Mouse (Mus musculus) layer of hippocampus, postnatal 25 days (tissue): ENCODE results near the gene Bcan. TPM values are rescaled to one million over a fixed set of nuclear protein-coding genes. Genes with fewer than 3 reads are reported as not detected.

ENCODE experiments used
- DNase-seq, 2 experiments: peaks; one replicate each; pipeline ENCODE4 v3.0.0; 2022; ENCODE audit warnings: mixed read lengths in 2 of 2, low spot score in 1 of 2; ENCODE audit errors: extremely low spot score in 1 of 2
- total RNA-seq, 2 experiments: library from RNA; stranded (reverse); gene quantifications; 2 replicates each; pipeline ENCODE4 v1.2.3; 2021

The Bcan gene
- total RNA-seq, 2 experiments from 2014 or later: 329 to 388 TPM

- no peak for DNase-seq
Observed at GRCm38 (mm10) chr3:87947056-87947810, 52.8 kb downstream of the Bcan start.

DNA sequence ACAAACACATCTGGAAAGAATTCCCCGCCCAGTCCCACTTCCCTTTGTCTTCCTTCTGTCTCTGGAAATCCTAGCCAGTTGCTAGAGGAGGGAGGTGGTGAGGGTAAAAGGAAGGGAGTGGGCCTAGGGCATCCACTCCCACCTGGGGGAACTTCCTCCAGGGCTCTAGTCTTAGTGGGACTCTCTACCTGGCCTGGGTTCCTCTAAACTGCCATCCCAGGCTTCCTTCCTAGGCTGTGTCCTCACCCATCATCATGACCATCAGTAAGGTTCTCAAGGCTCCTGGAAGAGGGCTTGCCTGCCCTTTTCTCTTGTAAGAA is 53.5 kb downstream of the Bcan start:
- DNase-seq: no peak

DNA sequence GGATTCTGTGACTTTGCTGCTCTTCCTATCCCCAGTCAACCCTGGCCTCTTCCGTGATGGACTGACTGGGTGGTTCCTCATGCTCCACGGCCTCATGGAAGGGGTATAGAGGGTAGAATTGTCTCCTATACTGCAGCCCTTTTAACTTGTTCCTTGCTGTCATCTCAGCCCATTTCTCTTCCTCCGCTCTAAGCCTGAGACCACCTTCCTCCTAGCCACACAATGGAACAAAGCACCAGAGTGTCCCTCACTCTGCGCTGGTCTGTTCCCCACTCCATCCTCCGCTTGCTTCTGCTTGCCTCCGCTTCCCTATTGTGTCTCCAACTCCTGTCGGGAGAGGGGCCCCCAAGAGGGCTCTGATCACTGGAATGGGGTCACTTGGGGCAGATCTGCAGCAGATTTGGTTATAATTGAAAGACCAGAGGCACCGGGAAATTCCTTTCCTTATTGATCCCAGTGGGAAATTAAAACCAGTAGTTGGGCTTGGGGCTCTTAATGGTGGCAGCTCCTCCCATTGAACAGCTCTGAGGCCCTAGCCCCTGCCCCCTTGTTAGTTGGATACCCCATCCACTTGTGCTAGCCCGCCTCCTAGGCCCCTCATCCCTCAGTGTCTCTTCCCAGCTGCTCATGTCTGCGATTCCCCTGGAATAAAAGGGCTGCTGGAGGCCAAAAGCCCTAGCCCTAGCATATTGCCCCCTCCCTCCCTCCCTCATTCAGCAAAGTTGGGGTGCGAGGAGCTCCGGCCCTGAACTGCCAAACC is 54.1 kb downstream of the Bcan start:
- no peak for DNase-seq

DNA sequence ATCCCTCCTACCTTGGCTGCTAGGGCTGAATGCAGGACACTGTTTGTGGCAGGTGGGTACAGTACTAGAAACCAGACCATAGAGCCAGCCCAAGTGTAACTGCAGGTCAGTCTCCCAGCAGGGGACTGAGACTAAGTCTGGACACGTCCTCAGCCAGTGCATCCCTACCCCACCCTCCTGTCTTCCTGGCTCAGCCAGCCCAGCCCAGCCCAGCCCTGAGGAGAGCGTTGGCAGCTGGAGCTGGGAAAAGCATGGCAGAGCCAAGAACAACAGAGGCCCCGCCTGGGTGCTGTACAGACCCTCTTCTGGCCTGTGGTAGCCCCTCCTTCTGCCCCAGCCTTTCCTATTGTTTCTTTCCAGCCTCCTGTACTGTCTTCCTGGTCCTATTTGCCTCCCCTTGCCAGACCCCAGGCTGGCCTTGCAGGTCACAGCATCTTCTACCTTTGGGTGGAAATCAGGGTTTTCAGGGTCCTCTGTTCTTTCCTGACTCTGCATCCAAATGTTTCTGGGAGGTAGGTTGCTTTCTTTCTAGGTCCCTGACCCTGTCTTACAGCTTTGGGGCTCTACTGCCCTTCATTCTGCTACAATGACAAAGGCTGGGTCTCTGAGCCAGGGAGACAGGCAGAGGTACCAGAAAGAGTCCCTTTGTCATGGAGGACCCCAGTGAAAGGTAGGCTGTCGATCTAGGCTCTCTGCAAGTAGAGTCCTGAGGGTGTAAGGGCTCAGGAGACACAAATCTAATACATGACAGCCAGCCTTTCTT is 55.0 kb downstream of the Bcan start:
- DNase-seq: no peak

DNA sequence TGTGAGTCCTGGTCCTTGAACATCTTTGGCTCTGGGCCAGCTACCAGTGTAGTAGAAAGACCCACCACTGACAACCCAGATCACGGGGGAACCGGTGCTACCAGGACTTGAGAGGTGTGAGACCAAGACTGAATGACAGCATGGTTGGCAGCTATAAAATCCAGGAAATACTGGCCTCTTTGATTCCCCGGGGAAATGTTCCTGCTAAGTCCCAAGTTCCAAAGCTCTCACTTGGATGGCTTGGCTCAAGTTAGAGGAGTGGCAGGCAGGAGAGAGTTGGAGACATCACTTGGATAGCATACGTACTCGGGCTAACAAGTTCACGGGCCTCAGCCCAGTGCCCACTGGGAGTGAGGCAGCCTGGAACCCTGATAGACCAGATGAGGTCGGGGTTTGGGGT is 56.4 kb downstream of the Bcan start:
- DNase-seq: no peak

- no peak for DNase-seq
Observed at GRCm38 (mm10) chr3:87942471-87942870, 57.6 kb downstream of the Bcan start.

GRCm38 (mm10) chr3:87940611-87941010 is 59.4 kb downstream of the Bcan start:
- DNase-seq: no peak

Other genes with a start within 250 kb of the Bcan start
- under 1 TPM in 1 of 2 experiments, not detected in 1; 0.39 TPM for gene Ntrk1, start 205.1 kb downstream of the Bcan start, total RNA-seq
- under 1 TPM; 0.09 to 0.10 TPM for gene Insrr, start 203.3 kb downstream of the Bcan start, total RNA-seq
- 10 to 100 TPM; 11.1 TPM for gene Pear1, start 175.9 kb downstream of the Bcan start, total RNA-seq
- gene Sh2d2a, start 153.5 kb downstream of the Bcan start, total RNA-seq: not detected
- gene Prcc, start 114.6 kb downstream of the Bcan start, total RNA-seq: 10 to 100 TPM; 60.5 to 63.5 TPM
- 100 to 1,000 TPM; 134 to 145 TPM for gene Hdgf, start 93.9 kb downstream of the Bcan start, total RNA-seq
- gene Mrpl24, start 80.7 kb downstream of the Bcan start, total RNA-seq: 10 to 100 TPM; 52.8 to 54.1 TPM
- 10 to 100 TPM; 14.7 to 17.1 TPM for gene Isg20l2, start 69.9 kb downstream of the Bcan start, total RNA-seq
- gene Rrnad1, start 69.5 kb downstream of the Bcan start, total RNA-seq: 10 to 100 TPM; 17.9 to 22.5 TPM
- 1 to 10 TPM; 2.2 to 2.3 TPM for gene Crabp2, start 51.6 kb downstream of the Bcan start, total RNA-seq
- gene Nes, start 29.2 kb downstream of the Bcan start, total RNA-seq: 1 to 10 TPM; 4.6 to 5.5 TPM
- gene Hapln2, start 27.4 kb upstream of the Bcan start, total RNA-seq: 10 to 100 TPM in 1 of 2 experiments, 1 to 10 TPM in 1; 7.3 to 12.0 TPM
- 10 to 100 TPM; 14.9 to 15.7 TPM for gene Gpatch4, start 42.9 kb upstream of the Bcan start, total RNA-seq
- 10 to 100 TPM; 80.8 to 84.2 TPM for gene Naxe, start 58.3 kb upstream of the Bcan start, total RNA-seq
- not detected for gene Ttc24, start 78.1 kb upstream of the Bcan start, total RNA-seq
- gene Iqgap3, start 81.7 kb upstream of the Bcan start, total RNA-seq: under 1 TPM; 0.42 to 0.52 TPM
- 100 to 1,000 TPM; 179 to 212 TPM for gene Mef2d, start 142.1 kb upstream of the Bcan start, total RNA-seq